Mouse (Mus musculus) lung, adult 2 months (tissue): Measurements from ENCODE around the gene Lhfpl2.

Source experiments
- CTCF ChIP-seq: fragments of 200-500 bp; IDR thresholded peaks from 2 replicates; pipeline ENCODE4 v1.5.1; 2011; ENCODE audit warnings: mild to moderate bottlenecking, low read length, control low read depth; ENCODE audit not compliant: insufficient read depth
- POLR2A ChIP-seq: fragments of 200-500 bp; IDR thresholded peaks from 2 replicates; pipeline ENCODE4 v1.6.1; 2011; ENCODE audit warnings: low read depth, mild to moderate bottlenecking, control low read depth, low read length, borderline replicate concordance; ENCODE audit errors: extremely low read depth

DNA sequence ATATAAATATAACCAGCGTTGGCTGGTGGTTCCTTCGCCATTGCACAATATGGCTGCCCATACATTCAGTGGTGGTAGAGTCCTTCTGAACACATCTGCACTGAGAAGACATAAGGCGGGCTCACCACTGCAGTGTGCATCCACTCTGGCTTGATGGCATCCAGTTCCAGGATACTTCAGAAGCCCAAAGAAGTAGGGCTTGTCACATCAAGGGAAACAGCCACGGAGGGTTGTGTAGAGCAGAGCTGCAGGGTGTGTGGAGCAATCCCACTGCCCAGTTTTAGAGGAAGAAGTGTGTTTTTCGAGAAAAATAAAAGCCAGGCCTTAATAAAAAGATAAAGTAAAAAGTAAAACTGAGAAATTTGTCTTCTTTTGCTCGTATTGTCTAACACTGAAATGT, 141.0 kb downstream of the Lhfpl2 start:
- TF ChIP-seq POLR2A (no peak), CTCF (no peak)
